Mouse (Mus musculus) forebrain, embryonic 14.5 days (tissue): ENCODE measurements around the gene Ddb2. TPM values are rescaled to one million over a fixed set of nuclear protein-coding genes. Genes with fewer than 3 reads are reported as not detected.
"Not testable (repeated sequence)": the region's sequence is repeated elsewhere in the genome, so short reads cannot be mapped to it uniquely, and the experiment has no call there.

Source experiments
- ATAC-seq: fragments of 200-750 bp; cut with Nextera tagmentation; 2 replicates; pipeline ENCODE4 v1.8.0; 2017; ENCODE audit warnings: mild to moderate bottlenecking, moderate library complexity
- DNase-seq: peaks from one replicate; pipeline ENCODE4 v3.0.0-alpha.2; 2015; ENCODE audit warnings: low spot score
- H3K27ac ChIP-seq: fragments of 300-500 bp; sonication (generic); 2 replicates; pipeline ENCODE4 v1.5.1; 2014; ENCODE audit warnings: low read depth, mild to moderate bottlenecking, control low read depth, low read length, moderate library complexity
- H3K27me3 ChIP-seq: fragments of 300-500 bp; sonication (generic); replicated peaks from 2 replicates; pipeline ENCODE4 v1.6.1; 2014; ENCODE audit warnings: low read length, control low read depth, mixed read lengths; ENCODE audit not compliant: control insufficient read depth, insufficient read depth
- H3K36me3 ChIP-seq: fragments of 300-500 bp; sonication (generic); 2 replicates; pipeline ENCODE4 v1.6.1; 2014; ENCODE audit warnings: low read length, control low read depth; ENCODE audit not compliant: control insufficient read depth, insufficient read depth
- H3K4me1 ChIP-seq: fragments of 300-500 bp; sonication (generic); 2 replicates; pipeline ENCODE4 v1.6.1; 2014; ENCODE audit warnings: antibody characterized with exemption, low read length, control low read depth; ENCODE audit not compliant: control insufficient read depth, insufficient read depth
- H3K4me2 ChIP-seq: fragments of 300-500 bp; sonication (generic); 2 replicates; pipeline ENCODE4 v1.6.1; 2014; ENCODE audit warnings: mild to moderate bottlenecking, control low read depth, low read length
- H3K4me3 ChIP-seq: fragments of 300-500 bp; sonication (generic); 2 replicates; pipeline ENCODE4 v1.5.1; 2014; ENCODE audit warnings: low read depth, low read length, control low read depth
- H3K9ac ChIP-seq: fragments of 300-500 bp; sonication (generic); 2 replicates; pipeline ENCODE4 v1.6.1; 2014; ENCODE audit warnings: mild to moderate bottlenecking, low read length, control low read depth, moderate library complexity
- H3K9me3 ChIP-seq: fragments of 300-500 bp; sonication (generic); replicated peaks from 2 replicates; pipeline ENCODE4 v1.6.1; 2016; ENCODE audit warnings: low read length, control low read depth, mixed read lengths; ENCODE audit not compliant: control insufficient read depth
- WGBS: fragments of 180-500 bp; shearing (Covaris S2); extraction: QIAGEN DNeasy Blood & Tissue Kit; methylation state at CpG from one replicate; pipeline ENCODE4 v1.1.7; 2014; 5-methylcytosine and 5-hydroxymethylcytosine counted together
- polyA plus RNA-seq: library from polyadenylated mRNA; unstranded; fragments of >200 nt; fragmentation: Nextera tagmentation; extraction: Ambion mirVana; gene quantifications from 2 replicates; pipeline ENCODE4 v1.2.1, GENCODE M21; 2014

Gene Ddb2
- polyA plus RNA-seq, 1 experiment from 2014 or later: 9.4 TPM

- no peaks in the 10 kb centered on the region for H3K9me3 ChIP-seq
- no peak for ATAC-seq
- H3K4me3 ChIP-seq: no peak overlapping the region
- H3K27ac ChIP-seq: no peak overlapping the region
- DNase-seq: no peak
- H3K27me3 ChIP-seq: no peaks in the 10 kb centered on the region
- no peaks in the 10 kb centered on the region for H3K4me1 ChIP-seq
- H3K36me3 ChIP-seq: no peaks in the 10 kb centered on the region
- 85% methylated on average over 5 of the region's 5 CpGs for WGBS
- no peak overlapping the region for H3K9ac ChIP-seq
- H3K4me2 ChIP-seq: no peak overlapping the region
These were observed 7.9 kb upstream of the Ddb2 start for GRCm38 (mm10) chr2:91244557-91245228.

GRCm38 (mm10) chr2:91243416-91243815 is 6.6 kb upstream of the Ddb2 start:
- Histone ChIP-seq H3K4me2 (no peak overlapping the region), H3K4me1 (no peaks in the 10 kb centered on the region), H3K27ac (no peak overlapping the region), H3K4me3 (no peak overlapping the region), H3K27me3 (no peaks in the 10 kb centered on the region), H3K9me3 (no peaks in the 10 kb centered on the region), H3K36me3 (no peaks in the 10 kb centered on the region), H3K9ac (no peak overlapping the region)
- DNase-seq (peak; percentile 52), ATAC-seq (no peak)
- 60% methylated on average over 3 of the region's 3 CpGs for WGBS

GRCm38 (mm10) chr2:91242547-91242946 is 5.8 kb upstream of the Ddb2 start:
- no peak overlapping the region for H3K27ac ChIP-seq
- no peak overlapping the region for H3K9ac ChIP-seq
- no peaks in the 10 kb centered on the region for H3K27me3 ChIP-seq
- H3K4me2 ChIP-seq: no peak overlapping the region
- no peaks in the 10 kb centered on the region for H3K36me3 ChIP-seq
- WGBS: 82% methylated on average over 5 of the region's 5 CpGs
- ATAC-seq (no peak), DNase-seq (no peak)
- H3K4me3 ChIP-seq: no peak overlapping the region
- H3K9me3 ChIP-seq: no peaks in the 10 kb centered on the region
- H3K4me1 ChIP-seq: no peaks in the 10 kb centered on the region

- H3K36me3 ChIP-seq, H3K27me3 ChIP-seq, H3K9me3 ChIP-seq, H3K4me1 ChIP-seq: not testable (repeated sequence)
- ATAC-seq (peak; percentile 67), DNase-seq (peak; percentile 60)
- Histone ChIP-seq H3K9ac (peak overlapping the region; percentile 55; the same call in 1 of the 2 replicates), H3K4me2 (peak overlapping the region; percentile 77), H3K4me3 (peak overlapping the region; percentile 55), H3K27ac (peak overlapping the region; percentile 76)
- 18% methylated on average over 4 of the region's 4 CpGs for WGBS
These were observed 814 bp upstream of the Ddb2 start for GRCm38 (mm10) chr2:91237511-91238080.

GRCm38 (mm10) chr2:91229735-91230134 is 7.0 kb downstream of the Ddb2 start:
- 75% methylated on average over 2 of the region's 2 CpGs for WGBS

GRCm38 (mm10) chr2:91223614-91224013 is 13.2 kb downstream of the Ddb2 start:
- Histone ChIP-seq H3K9me3 (no peaks in the 10 kb centered on the region), H3K9ac (no peak overlapping the region), H3K4me3 (no peak overlapping the region), H3K36me3 (no peaks in the 10 kb centered on the region), H3K27ac (no peak overlapping the region), H3K27me3 (no peaks in the 10 kb centered on the region), H3K4me2 (no peak overlapping the region), H3K4me1 (no peaks in the 10 kb centered on the region)
- WGBS: 75% methylated on average over 2 of the region's 2 CpGs
- no peak for ATAC-seq
- no peak for DNase-seq

More at GRCm38 (mm10) chr2:91229735-91230134, 7.0 kb downstream of the Ddb2 start:
- Histone ChIP-seq H3K36me3 (no peaks in the 10 kb centered on the region), H3K4me3 (no peak overlapping the region), H3K4me1 (no peaks in the 10 kb centered on the region), H3K9me3 (no peaks in the 10 kb centered on the region), H3K9ac (no peak overlapping the region), H3K4me2 (no peak overlapping the region), H3K27me3 (no peaks in the 10 kb centered on the region), H3K27ac (no peak overlapping the region)
- DNase-seq: no peak
- ATAC-seq: no peak

- H3K4me1 ChIP-seq: no peaks in the 10 kb centered on the region
- no peak overlapping the region for H3K27ac ChIP-seq
- ATAC-seq (no peak), DNase-seq (no peak)
- peaks cover 9% of the 10 kb centered on the region; the same call in 1 of the 2 replicates for H3K36me3 ChIP-seq
- over 99% methylated on average over 3 of the region's 3 CpGs for WGBS
- no peaks in the 10 kb centered on the region for H3K27me3 ChIP-seq
- H3K4me3 ChIP-seq: no peak overlapping the region
- H3K9me3 ChIP-seq: no peaks in the 10 kb centered on the region
- no peak overlapping the region for H3K9ac ChIP-seq
- H3K4me2 ChIP-seq: no peak overlapping the region
These were observed 16.3 kb downstream of the Ddb2 start for GRCm38 (mm10) chr2:91220501-91220900.

GRCm38 (mm10) chr2:91217032-91217431 is 19.8 kb downstream of the Ddb2 start:
- Histone ChIP-seq H3K27ac (no peak overlapping the region), H3K4me1 (no peaks in the 10 kb centered on the region), H3K36me3 (peaks cover 26% of the 10 kb centered on the region), H3K4me3 (no peak overlapping the region), H3K9me3 (no peaks in the 10 kb centered on the region), H3K27me3 (no peaks in the 10 kb centered on the region), H3K9ac (no peak overlapping the region), H3K4me2 (no peak overlapping the region)
- DNase-seq: peak; percentile 59
- WGBS: 47% methylated on average over 4 of the region's 4 CpGs
- peak; percentile 46 for ATAC-seq

GRCm38 (mm10) chr2:91213311-91213710 is 23.5 kb downstream of the Ddb2 start:
- Histone ChIP-seq H3K4me3 (no peak overlapping the region), H3K27me3 (no peaks in the 10 kb centered on the region), H3K9ac (no peak overlapping the region), H3K9me3 (no peaks in the 10 kb centered on the region), H3K36me3 (peaks cover 60% of the 10 kb centered on the region), H3K4me1 (no peaks in the 10 kb centered on the region), H3K27ac (no peak overlapping the region), H3K4me2 (no peak overlapping the region)
- DNase-seq: no peak
- ATAC-seq: no peak
